Mouse (Mus musculus) Patski (cell line): ENCODE data around the gene Mvb12b. TPM values are rescaled to one million over a fixed set of nuclear protein-coding genes. Genes with fewer than 3 reads are reported as not detected.

Experiments used
- ATAC-seq: fragments of 100-300 bp; one replicate; pipeline ENCODE4 v1.8.0; 2021
- CTCF ChIA-PET: fragments of 350-600 bp; sonication (Branson Sonifier 250); formaldehyde crosslinking; loops from one replicate; lab custom pipeline; 2022; ENCODE audit warnings: inconsistent platforms; lab: Charles Lee
- POLR2A ChIA-PET: fragments of 350-600 bp; sonication (Branson Sonifier 250); formaldehyde crosslinking; loops from one replicate; lab custom pipeline; 2022; ENCODE audit warnings: antibody characterized with exemption, inconsistent platforms; lab: Charles Lee
- DNase-seq: peaks from one replicate; pipeline ENCODE4 v3.0.0-alpha.2; 2011; ENCODE audit warnings: low read depth, low spot score
- H3K27me3 ChIP-seq: fragments of 371-371 bp; one replicate; pipeline ENCODE4 v1.5.1; 2021
- CTCF ChIP-seq: fragments of 100-300 bp; IDR thresholded peaks from one replicate; pipeline ENCODE4 v1.5.1; 2021
- in situ Hi-C: fragments of 300-500 bp; cut with MboI; formaldehyde crosslinking; loops from 3 replicates; pipeline ENCODE4 v1.11.1; 2018; ENCODE audit warnings: low pct_unique_long_range_greater_than_20kb, mixed read lengths
- polyA plus RNA-seq: library from polyadenylated mRNA; unstranded; gene quantifications from one replicate; pipeline ENCODE4 v1.2.3, GENCODE M21; 2021

Mvb12b gene
- polyA plus RNA-seq, 1 experiment from 2014 or later = 45.8 TPM

GRCm38 (mm10) chr2:33753630-33754316, 134.0 kb downstream of the Mvb12b start:
- POLR2A ChIA-PET = interaction anchor here (0.6 kb wide), 1 partner anchor 304 kb away, joined by 3 read pairs; no protein-coding TSS in a partner anchor
- peak; percentile 75 for ATAC-seq
- no peak for TF ChIP-seq CTCF
- no peaks in the 10 kb centered on the region for H3K27me3 ChIP-seq
- CTCF ChIA-PET = no interaction called here
- in situ Hi-C loops = loop anchor here (10.0 to 25.0 kb wide), 3 partner anchors 609 to 1509 kb away; partner anchors contain the start of genes Gsn and Pbx3
- peak; percentile 97 for DNase-seq

- no peak for TF ChIP-seq CTCF
- H3K27me3 ChIP-seq = no peaks in the 10 kb centered on the region
- ChIA-PET POLR2A (no interaction called here), CTCF (interaction anchor here (1.7 kb wide), 1 partner anchor 10 kb away, joined by 4 read pairs; no protein-coding TSS in a partner anchor)
- DNase-seq (no peak), ATAC-seq (no peak)
- in situ Hi-C loops = loop anchor here (10.0 to 25.0 kb wide), 3 partner anchors 612 to 1512 kb away; partner anchors contain the start of genes Gsn and Pbx3
Measured at GRCm38 (mm10) chr2:33750611-33751010, 137.1 kb downstream of the Mvb12b start.

GRCm38 (mm10) chr2:33746471-33746870, 141.3 kb downstream of the Mvb12b start:
- ChIA-PET POLR2A (interaction anchor here (0.6 to 2.1 kb wide), 3 partner anchors 14 to 75 kb away, joined by 3 to 4 read pairs (median 4); no protein-coding TSS in a partner anchor), CTCF (interaction anchor here (1.2 to 2.1 kb wide), 3 partner anchors 10 to 68 kb away, joined by 5 to 9 read pairs (median 5); no protein-coding TSS in a partner anchor)
- no peak for TF ChIP-seq CTCF
- DNase-seq (peak; percentile 83), ATAC-seq (peak; percentile 55)
- H3K27me3 ChIP-seq = no peaks in the 10 kb centered on the region
- in situ Hi-C loops = loop anchor here (5.0 to 10.0 kb wide), 3 partner anchors 66 to 211 kb away; partner anchors contain the start of gene Mvb12b

GRCm38 (mm10) chr2:33745724-33746123, 142.0 kb downstream of the Mvb12b start:
- POLR2A ChIA-PET = interaction anchor here (1.3 kb wide), 1 partner anchor 44 kb away, joined by 4 read pairs; no protein-coding TSS in a partner anchor
- CTCF ChIA-PET = interaction anchor here (1.8 to 2.1 kb wide), 2 partner anchors 10 to 11 kb away, joined by 4 to 9 read pairs; no protein-coding TSS in a partner anchor
- DNase-seq = peak; percentile 77

GRCm38 (mm10) chr2:33737128-33737527, 150.6 kb downstream of the Mvb12b start:
- ChIA-PET CTCF (interaction anchor here (1.0 to 1.8 kb wide), 2 partner anchors 54 to 55 kb away, joined by 3 to 11 read pairs; no protein-coding TSS in a partner anchor), POLR2A (no interaction called here)
- ATAC-seq = no peak
- no peaks in the 10 kb centered on the region for H3K27me3 ChIP-seq
- in situ Hi-C loops = no loop called here
- DNase-seq = no peak
- TF ChIP-seq CTCF = no peak

More at GRCm38 (mm10) chr2:33745724-33746123, 142.0 kb downstream of the Mvb12b start:
- peak; percentile 51 for ATAC-seq
- TF ChIP-seq CTCF = no peak
- H3K27me3 ChIP-seq = no peaks in the 10 kb centered on the region
- in situ Hi-C loops = loop anchor here (5.0 to 10.0 kb wide), 3 partner anchors 67 to 212 kb away; partner anchors contain the start of gene Mvb12b

GRCm38 (mm10) chr2:33736722-33737121, 151.0 kb downstream of the Mvb12b start:
- in situ Hi-C loops = no loop called here
- ChIA-PET POLR2A (no interaction called here), CTCF (interaction anchor here (0.9 to 1.8 kb wide), 6 partner anchors 9 to 251 kb away, joined by 3 to 11 read pairs (median 3); no protein-coding TSS in a partner anchor)
- H3K27me3 ChIP-seq = no peaks in the 10 kb centered on the region
- DNase-seq (no peak), ATAC-seq (peak; percentile 32)
- TF ChIP-seq CTCF = no peak

- POLR2A ChIA-PET = no interaction called here
- no peak for DNase-seq
Measured at GRCm38 (mm10) chr2:33734781-33735485, 152.8 kb downstream of the Mvb12b start.

GRCm38 (mm10) chr2:33729701-33730100, 158.0 kb downstream of the Mvb12b start:
- TF ChIP-seq CTCF = no peak
- ChIA-PET CTCF (interaction anchor here (0.8 to 3.4 kb wide), 7 partner anchors 13 to 243 kb away, joined by 3 to 13 read pairs (median 3); no protein-coding TSS in a partner anchor), POLR2A (no interaction called here)
- DNase-seq (no peak), ATAC-seq (no peak)
- no peaks in the 10 kb centered on the region for H3K27me3 ChIP-seq
- in situ Hi-C loops = loop anchor here (5.0 kb wide), 3 partner anchors 47 to 237 kb away; no protein-coding TSS in a partner anchor

More at GRCm38 (mm10) chr2:33734781-33735485, 152.8 kb downstream of the Mvb12b start:
- no peaks in the 10 kb centered on the region for H3K27me3 ChIP-seq
- in situ Hi-C loops = loop anchor here (5.0 kb wide), 3 partner anchors 53 to 243 kb away; no protein-coding TSS in a partner anchor
- CTCF ChIA-PET = interaction anchor here (0.5 to 1.5 kb wide), 8 partner anchors 9 to 239 kb away, joined by 3 to 10 read pairs (median 3); no protein-coding TSS in a partner anchor
- ATAC-seq = no peak
- no peak for TF ChIP-seq CTCF

- TF ChIP-seq CTCF = no peak
- H3K27me3 ChIP-seq = no peaks in the 10 kb centered on the region
- ChIA-PET POLR2A (interaction anchor here (0.6 kb wide), 1 partner anchor 635 kb away, joined by 4 read pairs; no protein-coding TSS in a partner anchor), CTCF (interaction anchor here (1.5 to 1.7 kb wide), 2 partner anchors 45 to 48 kb away, joined by 3 read pairs; no protein-coding TSS in a partner anchor)
- in situ Hi-C loops = no loop called here
- ATAC-seq (no peak), DNase-seq (no peak)
Measured at GRCm38 (mm10) chr2:33727199-33727598, 160.5 kb downstream of the Mvb12b start.
